Mouse (Mus musculus): ENCODE data around the gene Ltb4r1. TPM values are rescaled to one million over a fixed set of nuclear protein-coding genes. Genes with fewer than 3 reads are reported as not detected.

Gene Ltb4r1
- polyA plus RNA-seq, 1 experiment from 2014 or later, result 4.8 TPM

GRCm38 (mm10) chr14:55761163-55761562, 4.6 kb upstream of the Ltb4r1 start, which contains the start of gene Ltb4r2:
Ltb4r2 (plus strand) TSS chr14:55761428.
- H3K27ac ChIP-seq (ENCODE audit: low read length), result peak within 1 kb of the TSS; percentile 68; the same call in 1 of the 2 replicates
- peak within 1 kb of the TSS; percentile 47 for H3K4me3 ChIP-seq (replicated peaks; ENCODE audit: low read length)
- WGBS, result 71% methylated on average over 6 of the region's 6 CpGs
- ATAC-seq (ENCODE audit: insufficient read depth, low FRiP score), result no peak
- H3K9ac ChIP-seq (ENCODE audit: low read length), result peak within 1 kb of the TSS; percentile 90
- H3K9me3 ChIP-seq (replicated peaks; ENCODE audit: control insufficient read depth, low read length), result no peaks in the 10 kb centered on the region
- peak within 1 kb of the TSS; percentile 77 for H3K4me2 ChIP-seq (ENCODE audit: low read depth, low read length)
- H3K27me3 ChIP-seq (ENCODE audit: control insufficient read depth, insufficient read depth, low read length), result peaks cover 24% of the 10 kb centered on the region
- H3K36me3 ChIP-seq (ENCODE audit: control insufficient read depth, insufficient read depth, low read length), result no peaks in the 10 kb centered on the region
- peaks cover 17% of the 10 kb centered on the region for H3K4me1 ChIP-seq (ENCODE audit: control insufficient read depth, insufficient read depth, low read length)

- H3K4me1 ChIP-seq (ENCODE audit: control insufficient read depth, insufficient read depth, low read length), result peaks cover 17% of the 10 kb centered on the region
- peak overlapping the region; percentile 68 for H3K27ac ChIP-seq (ENCODE audit: low read length)
- peak overlapping the region; percentile 90 for H3K9ac ChIP-seq (ENCODE audit: low read length)
- peak overlapping the region; percentile 47 for H3K4me3 ChIP-seq (replicated peaks; ENCODE audit: low read length)
- H3K27me3 ChIP-seq (ENCODE audit: control insufficient read depth, insufficient read depth, low read length), result peaks cover 26% of the 10 kb centered on the region
- WGBS, result under 1% methylated on average over 77 of the region's 77 CpGs
- no peaks in the 10 kb centered on the region for H3K36me3 ChIP-seq (ENCODE audit: control insufficient read depth, insufficient read depth, low read length)
- no peaks in the 10 kb centered on the region for H3K9me3 ChIP-seq (replicated peaks; ENCODE audit: control insufficient read depth, low read length)
- peak overlapping the region; percentile 77 for H3K4me2 ChIP-seq (ENCODE audit: low read depth, low read length)
- ATAC-seq (ENCODE audit: insufficient read depth, low FRiP score), result peak; percentile 59; the same call in 1 of the 2 replicates
These were observed 3.6 kb upstream of the Ltb4r1 start for GRCm38 (mm10) chr14:55762001-55762821.

- Histone ChIP-seq H3K27me3 (ENCODE audit: control insufficient read depth, insufficient read depth, low read length) (peaks cover 29% of the 10 kb centered on the region), H3K36me3 (ENCODE audit: control insufficient read depth, insufficient read depth, low read length) (no peaks in the 10 kb centered on the region), H3K27ac (ENCODE audit: low read length) (peak overlapping the region; percentile 68), H3K4me3 (replicated peaks; ENCODE audit: low read length) (no peak overlapping the region), H3K4me2 (ENCODE audit: low read depth, low read length) (peak overlapping the region; percentile 77), H3K9ac (ENCODE audit: low read length) (0 out of 2 replicates have a peak overlapping the region, but pooled peaks have one; percentile 90), H3K9me3 (replicated peaks; ENCODE audit: control insufficient read depth, low read length) (no peaks in the 10 kb centered on the region), H3K4me1 (ENCODE audit: control insufficient read depth, insufficient read depth, low read length) (peaks cover 18% of the 10 kb centered on the region)
- no peak for ATAC-seq (ENCODE audit: insufficient read depth, low FRiP score)
- 49% methylated on average over 7 of the region's 7 CpGs for WGBS
These were observed 2.6 kb upstream of the Ltb4r1 start for GRCm38 (mm10) chr14:55763166-55763565.

- Histone ChIP-seq H3K27ac (ENCODE audit: low read length) (no peak overlapping the region), H3K27me3 (ENCODE audit: control insufficient read depth, insufficient read depth, low read length) (peaks cover 20% of the 10 kb centered on the region), H3K9ac (ENCODE audit: low read length) (peak overlapping the region; percentile 72), H3K4me2 (ENCODE audit: low read depth, low read length) (peak overlapping the region; percentile 80), H3K36me3 (ENCODE audit: control insufficient read depth, insufficient read depth, low read length) (no peaks in the 10 kb centered on the region), H3K4me1 (ENCODE audit: control insufficient read depth, insufficient read depth, low read length) (peaks cover 8% of the 10 kb centered on the region; the same call in 1 of the 2 replicates), H3K4me3 (replicated peaks; ENCODE audit: low read length) (peak overlapping the region; percentile 47), H3K9me3 (replicated peaks; ENCODE audit: control insufficient read depth, low read length) (no peaks in the 10 kb centered on the region)
- peak; percentile 48; the same call in 1 of the 2 replicates for ATAC-seq (ENCODE audit: insufficient read depth, low FRiP score)
- 10% methylated on average over 52 of the region's 52 CpGs for WGBS
These were observed 2.0 kb downstream of the Ltb4r1 start for GRCm38 (mm10) chr14:55767519-55768414.

GRCm38 (mm10) chr14:55768555-55768954, 2.8 kb downstream of the Ltb4r1 start:
- Histone ChIP-seq H3K36me3 (ENCODE audit: control insufficient read depth, insufficient read depth, low read length) (no peaks in the 10 kb centered on the region), H3K9ac (ENCODE audit: low read length) (no peak overlapping the region), H3K9me3 (replicated peaks; ENCODE audit: control insufficient read depth, low read length) (no peaks in the 10 kb centered on the region), H3K27ac (ENCODE audit: low read length) (no peak overlapping the region), H3K4me2 (ENCODE audit: low read depth, low read length) (no peak overlapping the region), H3K4me1 (ENCODE audit: control insufficient read depth, insufficient read depth, low read length) (peaks cover 6% of the 10 kb centered on the region; the same call in 1 of the 2 replicates), H3K4me3 (replicated peaks; ENCODE audit: low read length) (no peak overlapping the region), H3K27me3 (ENCODE audit: control insufficient read depth, insufficient read depth, low read length) (peaks cover 20% of the 10 kb centered on the region)
- 87% methylated on average over 6 of the region's 6 CpGs for WGBS
- ATAC-seq (ENCODE audit: insufficient read depth, low FRiP score), result no peak

GRCm38 (mm10) chr14:55769087-55769703, 3.4 kb downstream of the Ltb4r1 start:
- Histone ChIP-seq H3K27ac (ENCODE audit: low read length) (no peak overlapping the region), H3K9me3 (replicated peaks; ENCODE audit: control insufficient read depth, low read length) (no peaks in the 10 kb centered on the region), H3K36me3 (ENCODE audit: control insufficient read depth, insufficient read depth, low read length) (no peaks in the 10 kb centered on the region), H3K4me1 (ENCODE audit: control insufficient read depth, insufficient read depth, low read length) (peaks cover 6% of the 10 kb centered on the region; the same call in 1 of the 2 replicates), H3K4me3 (replicated peaks; ENCODE audit: low read length) (no peak overlapping the region), H3K4me2 (ENCODE audit: low read depth, low read length) (no peak overlapping the region), H3K27me3 (ENCODE audit: control insufficient read depth, insufficient read depth, low read length) (peaks cover 18% of the 10 kb centered on the region), H3K9ac (ENCODE audit: low read length) (no peak overlapping the region)
- ATAC-seq (ENCODE audit: insufficient read depth, low FRiP score), result no peak
- 72% methylated on average over 16 of the region's 16 CpGs for WGBS

GRCm38 (mm10) chr14:55776711-55777110, 10.9 kb downstream of the Ltb4r1 start:
- no peak for ATAC-seq (ENCODE audit: insufficient read depth, low FRiP score)
- H3K4me1 ChIP-seq (ENCODE audit: control insufficient read depth, insufficient read depth, low read length), result peaks cover 14% of the 10 kb centered on the region; the same call in 1 of the 2 replicates
- no peaks in the 10 kb centered on the region for H3K9me3 ChIP-seq (replicated peaks; ENCODE audit: control insufficient read depth, low read length)
- H3K36me3 ChIP-seq (ENCODE audit: control insufficient read depth, insufficient read depth, low read length), result no peaks in the 10 kb centered on the region
- no peak overlapping the region for H3K4me3 ChIP-seq (replicated peaks; ENCODE audit: low read length)
- WGBS, result 39% methylated on average over 7 of the region's 7 CpGs
- H3K27ac ChIP-seq (ENCODE audit: low read length), result 0 out of 2 replicates have a peak overlapping the region, but pooled peaks have one; percentile 20
- no peaks in the 10 kb centered on the region for H3K27me3 ChIP-seq (ENCODE audit: control insufficient read depth, insufficient read depth, low read length)
- no peak overlapping the region for H3K4me2 ChIP-seq (ENCODE audit: low read depth, low read length)
- H3K9ac ChIP-seq (ENCODE audit: low read length), result no peak overlapping the region

GRCm38 (mm10) chr14:55777176-55777575, 11.4 kb downstream of the Ltb4r1 start:
- peaks cover 14% of the 10 kb centered on the region; the same call in 1 of the 2 replicates for H3K4me1 ChIP-seq (ENCODE audit: control insufficient read depth, insufficient read depth, low read length)
- no peaks in the 10 kb centered on the region for H3K27me3 ChIP-seq (ENCODE audit: control insufficient read depth, insufficient read depth, low read length)
- no peak overlapping the region for H3K4me3 ChIP-seq (replicated peaks; ENCODE audit: low read length)
- no peaks in the 10 kb centered on the region for H3K36me3 ChIP-seq (ENCODE audit: control insufficient read depth, insufficient read depth, low read length)
- no peak for ATAC-seq (ENCODE audit: insufficient read depth, low FRiP score)
- WGBS, result 22% methylated on average over 3 of the region's 3 CpGs
- H3K27ac ChIP-seq (ENCODE audit: low read length), result peak overlapping the region; percentile 20; the same call in 1 of the 2 replicates
- H3K4me2 ChIP-seq (ENCODE audit: low read depth, low read length), result no peak overlapping the region
- no peaks in the 10 kb centered on the region for H3K9me3 ChIP-seq (replicated peaks; ENCODE audit: control insufficient read depth, low read length)
- no peak overlapping the region for H3K9ac ChIP-seq (ENCODE audit: low read length)

All from stomach, embryonic 16.5 days (tissue).